Mouse (Mus musculus): Measurements from ENCODE around the gene Tmem184b. TPM values are rescaled to one million over a fixed set of nuclear protein-coding genes. Genes with fewer than 3 reads are reported as not detected.

Tmem184b gene
- 10 to 100 TPM; 42.0 to 47.5 TPM for total RNA-seq (2021)
- long read RNA-seq, experiment 1, transcript Tmem184b-201 (9 exons, 3,627 nt) = major isoform, 29 of 90 reads
- long read RNA-seq, experiment 1, transcript Tmem184b-204 (10 exons, 3,315 nt) = minor isoform, 24 of 90 reads
- long read RNA-seq, experiment 1, partial matches to known transcripts = 15 of 90 reads
- long read RNA-seq, experiment 1, other reads (novel, unspliced or antisense) = 22 of 90 reads
- long read RNA-seq, experiment 2, transcript Tmem184b-201 (9 exons, 3,627 nt) = minor isoform, 14 of 67 reads
- long read RNA-seq, experiment 2, transcript Tmem184b-204 (10 exons, 3,315 nt) = major isoform, 21 of 67 reads
- long read RNA-seq, experiment 2, partial matches to known transcripts = 8 of 67 reads
- long read RNA-seq, experiment 2, other reads (novel, unspliced or antisense) = 24 of 67 reads

DNA sequence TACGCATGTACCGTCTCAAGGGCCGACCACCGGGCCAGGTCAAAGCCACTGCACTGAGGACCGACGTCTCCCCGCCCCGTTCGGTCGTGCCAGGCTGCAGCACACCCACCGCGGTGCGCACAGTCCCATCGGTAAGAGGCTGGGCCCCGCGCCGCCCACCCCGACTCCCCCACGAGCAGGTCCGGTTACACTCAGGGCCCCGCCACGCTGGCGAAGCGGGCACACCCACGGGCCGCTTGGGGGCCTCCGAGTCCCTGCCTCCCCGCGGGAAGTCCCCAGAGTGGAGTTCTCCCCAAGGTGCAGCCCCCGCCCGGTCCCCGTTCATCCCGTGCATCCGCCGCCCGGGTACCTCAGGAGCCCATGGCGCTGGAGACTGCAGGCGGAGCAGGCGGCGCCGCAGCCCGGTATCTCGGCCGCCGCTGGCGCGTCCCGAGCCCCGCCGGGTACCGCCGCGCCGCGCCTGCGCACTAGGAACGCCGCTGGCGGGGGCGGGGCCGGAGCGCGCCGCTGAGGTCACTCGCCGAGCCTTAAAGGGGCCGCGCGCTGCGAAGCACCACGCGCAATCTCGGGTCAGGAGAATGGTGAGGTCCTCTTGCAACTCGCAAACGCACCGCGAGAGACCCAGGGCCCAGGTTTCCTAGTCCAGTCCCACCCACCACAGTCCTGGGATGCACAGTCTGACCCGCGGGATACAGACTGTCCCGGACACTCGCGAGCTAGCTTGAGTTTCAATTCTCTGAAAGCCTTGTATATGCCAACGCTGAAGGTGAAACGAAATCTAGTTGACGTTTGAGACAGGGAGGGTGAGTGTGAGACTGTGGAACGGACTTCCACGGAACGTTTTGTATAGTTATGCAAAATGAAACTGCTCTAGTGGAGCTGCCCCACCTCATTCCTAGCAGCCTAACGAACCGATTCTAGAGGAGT lies at the start of gene Tmem184b:
Gene Tmem184b (minus strand): TSS at position 734 of the 927 bp plus-strand sequence.
- peak; percentile 90 for DNase-seq

DNA sequence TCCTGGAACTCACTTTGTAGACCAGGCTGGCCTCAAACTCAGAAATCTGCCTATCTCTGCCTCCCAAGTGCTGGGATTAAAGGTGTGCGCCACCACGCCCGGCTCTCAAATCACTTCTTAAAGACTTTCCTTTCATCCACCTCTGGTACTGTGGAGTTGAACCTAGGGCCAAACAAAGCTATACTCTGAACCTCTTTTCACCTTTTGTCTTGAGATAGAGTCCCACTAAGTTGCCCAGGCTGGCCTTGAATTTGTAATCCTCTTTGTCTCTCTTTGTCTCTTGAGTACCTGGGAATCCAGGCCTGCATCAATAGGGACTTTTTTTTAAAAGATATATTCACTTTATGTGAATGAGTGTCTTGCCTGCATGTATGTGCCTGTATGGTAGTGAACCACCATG lies 44.7 kb upstream of the Tmem184b start:
- DNase-seq = no peak

DNA sequence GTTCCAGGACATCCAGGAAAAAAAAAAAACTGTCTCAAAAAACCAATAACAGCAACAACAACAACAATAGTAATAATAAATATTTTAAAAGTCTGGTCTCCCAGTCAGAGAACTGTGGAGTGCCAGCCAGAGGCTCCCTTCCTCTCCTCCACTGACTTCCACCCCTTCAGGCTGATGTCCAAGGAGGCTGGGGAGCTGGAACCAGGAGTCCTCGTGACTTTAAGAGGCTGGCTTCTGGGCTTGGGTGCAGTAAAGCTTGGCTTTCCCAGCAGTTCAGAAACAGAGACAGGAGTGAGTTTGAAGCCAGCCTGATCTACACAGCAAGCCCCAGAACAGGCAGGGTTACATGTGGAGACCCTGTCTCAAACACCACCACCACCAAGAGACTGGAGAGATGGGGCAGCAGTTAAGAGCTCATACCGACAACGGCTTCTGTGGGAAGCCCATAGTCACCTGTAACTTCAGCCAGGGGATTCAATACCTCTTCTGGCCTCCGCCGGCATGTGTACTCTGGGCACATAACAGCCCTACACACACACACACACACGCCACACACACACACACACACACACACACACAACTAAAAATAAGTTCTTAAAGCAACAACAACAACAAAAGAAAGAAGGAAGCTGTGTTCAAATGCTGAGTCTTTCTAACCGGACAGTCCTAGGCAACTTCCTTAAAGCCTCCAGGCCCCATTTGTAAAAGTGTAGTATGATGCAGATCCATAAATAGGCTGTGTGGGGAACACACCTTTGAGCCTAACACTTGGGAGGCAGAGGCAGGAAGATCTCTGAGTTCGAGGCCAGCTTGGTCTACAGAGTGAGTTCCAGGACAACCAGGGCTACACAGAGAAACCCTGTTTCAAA lies 42.7 kb upstream of the Tmem184b start:
- no peak for DNase-seq

DNA sequence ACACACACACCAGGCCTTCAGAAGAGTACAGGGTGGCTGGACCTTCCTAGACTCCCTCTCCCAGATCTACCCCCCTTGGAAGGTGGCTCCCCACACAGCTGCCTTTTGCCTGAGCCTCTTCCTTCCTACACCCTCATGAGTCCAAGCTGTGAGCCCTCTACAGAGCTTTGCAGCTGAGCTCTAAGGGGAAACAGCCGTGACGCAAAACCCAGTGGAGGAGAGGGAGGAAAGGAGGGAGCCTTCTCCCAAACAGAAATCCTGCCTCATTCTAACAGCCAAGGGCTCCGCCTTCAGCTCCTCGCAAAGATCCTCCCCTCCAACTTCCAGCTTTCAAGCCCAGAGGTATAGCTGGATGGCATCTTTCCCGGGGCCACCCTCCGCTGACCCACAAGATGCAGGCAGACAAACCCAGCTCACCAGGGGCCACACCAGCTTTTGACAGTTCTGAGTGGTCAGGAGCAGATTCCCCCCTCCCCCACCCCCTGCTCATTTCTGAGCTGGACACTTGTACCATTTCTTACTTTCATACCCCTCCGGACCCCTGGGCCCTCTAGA lies 40.6 kb upstream of the Tmem184b start:
- no peak for DNase-seq

DNA sequence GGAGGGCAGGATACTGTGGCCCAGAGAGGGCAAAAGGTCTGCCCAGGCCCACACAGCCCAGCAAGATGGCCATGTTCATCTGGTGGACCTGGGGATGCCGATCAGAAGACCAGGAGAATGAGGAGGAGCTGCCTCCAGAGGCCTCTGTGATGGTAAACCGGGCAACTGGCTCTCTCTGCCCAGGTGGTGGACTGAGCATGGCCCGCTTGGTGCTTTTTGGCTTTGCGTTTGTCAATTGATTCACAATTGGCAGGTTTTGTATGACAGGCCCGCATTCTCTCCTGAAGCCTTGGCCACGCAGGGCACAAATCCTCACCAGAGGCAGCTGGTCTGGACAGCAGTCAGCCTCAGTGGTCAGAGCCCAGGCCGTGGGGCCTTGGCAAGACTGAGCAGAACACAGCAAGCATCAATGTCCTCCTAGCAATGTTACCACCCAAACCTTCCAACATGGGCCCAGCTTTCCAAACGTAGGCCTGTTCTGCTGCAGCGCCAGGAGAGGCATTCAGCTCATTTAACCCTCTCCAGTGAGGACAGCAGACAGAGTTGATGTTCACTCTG lies 39.7 kb upstream of the Tmem184b start:
- no peak for DNase-seq

DNA sequence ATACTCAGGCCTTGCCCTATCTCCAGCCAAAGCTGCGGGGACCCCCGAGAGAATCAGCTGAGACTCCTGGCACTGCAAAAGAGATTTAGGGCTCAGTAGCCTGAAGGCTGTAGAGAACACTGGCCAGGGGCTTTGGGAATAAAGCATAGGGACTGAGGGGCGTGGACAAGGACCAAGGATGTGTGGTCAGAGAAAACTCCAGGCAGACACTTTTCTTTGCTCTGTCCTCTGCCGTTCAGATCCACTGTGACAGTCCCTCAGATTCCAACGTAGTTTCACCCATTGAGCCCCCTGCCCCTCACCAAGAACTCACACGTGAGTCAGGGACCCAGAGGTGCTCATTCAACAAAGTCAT lies 38.9 kb upstream of the Tmem184b start:
- DNase-seq = no peak

DNA sequence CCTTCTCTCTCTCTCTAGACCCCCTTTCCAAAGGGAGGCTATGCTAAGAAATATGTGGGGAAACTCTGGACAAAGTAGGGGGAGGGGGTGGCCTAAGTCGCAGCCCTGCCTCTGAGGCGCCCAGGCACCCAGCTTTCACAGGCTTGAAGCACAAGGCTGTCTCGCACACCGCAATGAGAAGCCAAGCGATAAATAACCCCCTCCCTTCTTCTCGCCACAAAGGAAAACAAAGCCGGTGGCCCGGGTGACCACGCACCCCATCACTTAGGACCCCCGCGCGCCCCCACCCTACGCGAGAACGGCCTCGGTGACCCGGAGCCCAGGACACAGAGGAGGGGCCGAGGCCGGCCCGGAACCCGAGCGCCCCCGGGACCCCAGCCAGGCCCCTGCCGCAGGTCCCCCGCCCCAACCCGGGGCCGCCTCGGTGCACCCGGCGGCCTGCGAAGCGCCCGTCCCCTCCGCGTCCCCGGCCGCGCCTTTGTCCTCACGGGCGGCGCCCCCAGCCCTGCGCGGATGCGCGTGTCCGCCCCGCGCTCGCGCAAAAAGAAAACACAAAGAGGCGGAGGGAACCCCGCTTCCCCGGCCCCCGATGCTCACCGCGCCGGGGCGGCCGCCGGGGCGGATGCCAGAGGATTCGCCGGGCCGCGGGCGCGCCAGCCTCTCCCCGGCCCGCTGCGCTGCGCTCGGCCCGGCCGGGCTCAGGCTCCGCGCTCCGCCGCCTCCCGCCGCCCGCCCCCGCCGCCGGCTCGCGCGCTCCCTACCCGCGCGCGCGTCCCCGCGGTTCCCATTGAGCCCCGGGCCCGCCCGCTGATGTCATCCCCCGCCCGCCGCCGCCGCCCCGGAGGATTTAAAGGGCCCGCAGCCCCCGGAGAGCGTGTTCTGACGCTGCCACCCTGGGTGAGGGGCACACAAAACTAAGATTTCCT lies 38.2 kb upstream of the Tmem184b start:
- DNase-seq = peak; percentile 88

DNA sequence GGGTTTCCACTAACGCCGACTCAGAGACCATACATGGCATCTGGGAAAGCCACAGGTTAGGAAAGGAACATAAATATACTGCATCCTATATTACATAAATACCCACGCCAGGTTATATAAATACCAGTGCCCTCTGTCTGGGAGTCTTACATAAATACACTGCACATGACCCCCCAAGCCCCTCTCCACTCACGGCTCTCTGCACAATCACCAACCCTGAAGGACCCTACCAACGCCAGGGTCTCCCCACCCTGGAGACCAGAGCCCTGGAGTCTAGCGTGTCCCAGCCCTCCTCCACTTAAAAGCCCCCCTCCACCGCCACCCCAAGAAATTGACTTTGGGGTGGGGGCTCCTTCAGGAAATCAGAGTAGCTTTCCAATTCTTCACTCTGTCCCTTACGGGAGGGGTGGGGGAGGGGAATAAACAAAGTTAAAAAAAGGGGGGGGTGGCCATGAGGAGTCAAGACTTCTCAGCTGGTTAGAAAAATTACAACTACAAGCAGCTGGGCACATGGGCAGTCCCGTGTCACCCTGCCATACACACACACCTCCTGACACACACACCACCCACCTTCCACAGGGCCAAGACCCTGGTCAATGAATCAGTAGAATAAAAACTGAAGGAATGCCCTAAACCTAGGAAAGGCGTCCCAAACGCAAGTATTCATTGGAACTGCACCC lies 37.4 kb upstream of the Tmem184b start:
- no peak for DNase-seq

DNA sequence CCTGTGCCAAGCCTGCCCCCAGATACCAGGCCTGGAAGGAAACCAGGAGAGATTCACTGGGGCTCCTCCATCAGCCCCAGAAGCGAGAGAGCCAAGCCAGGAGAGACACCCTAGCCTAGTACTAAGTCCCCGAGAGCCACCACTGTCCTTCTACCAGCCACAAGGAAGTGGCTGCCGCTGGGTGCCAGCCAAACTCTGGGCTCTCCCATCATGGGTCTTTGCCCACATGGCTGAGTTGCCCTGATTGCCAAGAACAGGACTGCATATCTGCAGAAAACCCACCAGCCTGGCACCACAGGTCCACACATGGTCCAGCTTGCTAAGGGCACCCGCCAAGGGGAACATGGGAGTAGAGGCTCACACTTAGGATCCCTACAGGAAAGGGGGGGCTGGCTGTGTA lies 36.9 kb upstream of the Tmem184b start:
- DNase-seq = peak; percentile 70

DNA sequence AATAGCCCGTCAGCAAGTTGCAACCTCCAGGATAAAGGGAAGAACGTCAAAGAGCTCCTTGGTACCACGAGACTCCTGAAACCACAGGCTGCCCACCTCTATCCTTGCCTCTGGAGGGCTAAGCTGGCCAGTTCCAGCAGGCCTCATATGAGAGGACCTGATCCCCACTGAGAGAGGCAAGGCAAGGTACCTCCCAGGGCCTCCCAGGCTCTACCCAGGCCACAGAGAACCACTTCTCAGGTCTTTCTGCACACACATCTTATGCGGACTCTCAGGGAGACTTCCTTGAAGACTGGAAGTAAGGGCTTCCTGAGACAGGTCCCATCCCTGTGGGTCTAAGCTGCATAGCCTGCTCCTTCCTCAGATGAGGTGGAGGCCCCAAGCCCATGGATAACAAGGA lies 36.0 kb upstream of the Tmem184b start:
- DNase-seq = no peak

DNA sequence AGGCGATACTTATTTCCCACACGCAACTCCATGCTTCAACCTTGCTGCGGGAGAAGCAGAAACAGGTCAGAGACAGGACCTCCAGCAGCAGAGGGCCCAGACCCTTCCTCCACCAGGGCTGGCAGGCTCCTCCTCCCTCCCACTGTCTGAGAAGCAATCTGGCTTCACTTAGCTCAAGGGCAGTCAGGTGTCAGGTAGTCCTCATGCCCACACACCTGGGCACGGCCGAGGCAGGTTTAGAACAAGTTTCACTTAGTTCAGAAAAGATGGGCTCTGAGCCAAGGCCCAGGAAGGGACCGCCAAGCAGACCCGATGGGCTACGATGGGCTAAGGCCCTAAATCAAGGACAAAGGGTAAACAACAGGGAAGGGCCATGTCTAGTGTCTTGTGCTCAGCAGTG lies 35.4 kb upstream of the Tmem184b start:
- no peak for DNase-seq

DNA sequence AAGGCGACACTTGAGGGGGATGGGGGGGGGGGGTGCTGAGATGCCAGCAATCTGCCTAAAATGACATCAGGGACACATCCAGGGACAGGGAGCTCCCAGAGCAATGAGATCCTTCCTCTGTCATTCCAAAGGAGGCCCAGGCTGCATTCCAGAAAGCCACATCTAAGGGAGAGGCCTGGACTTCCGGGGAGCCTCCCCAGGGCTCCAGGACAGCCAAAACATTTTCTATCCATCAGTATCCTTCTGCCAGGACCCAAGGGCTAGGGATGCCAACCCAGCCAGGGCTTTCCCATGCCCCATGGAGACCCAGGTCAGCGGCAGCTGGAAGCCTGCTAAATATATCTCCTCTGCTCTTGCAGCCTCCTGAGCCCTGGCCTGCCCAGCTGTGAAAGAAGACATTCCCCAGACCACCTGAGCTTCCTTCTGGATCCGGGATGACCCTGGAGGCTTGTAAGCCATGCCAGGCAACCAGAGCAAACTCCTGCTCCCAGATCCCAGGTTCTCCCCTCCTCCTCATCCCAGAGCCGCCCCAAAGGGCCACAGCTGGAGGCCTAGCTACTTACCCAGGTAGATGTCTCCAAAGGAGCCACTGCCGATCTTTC lies 34.9 kb upstream of the Tmem184b start:
- DNase-seq = no peak

DNA sequence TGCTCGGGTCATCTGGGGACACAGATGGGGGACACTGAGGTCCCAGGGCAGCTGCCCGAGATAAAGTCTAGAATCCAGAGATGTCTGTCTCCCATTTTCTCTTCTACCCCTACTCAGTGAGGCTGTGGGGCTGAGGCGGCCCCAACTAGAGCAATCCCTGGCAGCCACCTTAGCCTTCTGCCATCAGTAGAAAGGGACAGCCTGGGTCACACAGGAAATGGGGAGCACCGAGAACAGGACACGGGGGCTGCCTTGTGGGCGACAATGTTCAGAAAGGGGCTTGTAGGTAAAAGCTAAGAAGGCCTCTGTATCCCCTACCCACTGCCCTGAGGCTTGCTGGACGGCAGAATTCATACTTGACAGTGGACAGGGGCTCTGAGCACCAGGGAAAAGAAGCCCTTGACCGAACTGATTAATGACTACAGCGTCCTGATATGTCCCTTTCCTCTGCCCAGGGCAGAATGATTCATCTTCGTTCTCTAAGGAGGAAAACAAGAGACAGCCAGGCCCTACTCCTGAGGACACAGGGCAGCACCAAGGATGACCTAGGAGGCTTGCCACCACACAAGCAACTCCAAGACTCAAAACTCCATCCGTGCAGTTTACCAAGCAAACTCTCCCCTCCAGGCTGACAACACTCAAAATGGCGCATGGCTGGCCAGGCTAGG lies 34.3 kb upstream of the Tmem184b start:
- DNase-seq = no peak

DNA sequence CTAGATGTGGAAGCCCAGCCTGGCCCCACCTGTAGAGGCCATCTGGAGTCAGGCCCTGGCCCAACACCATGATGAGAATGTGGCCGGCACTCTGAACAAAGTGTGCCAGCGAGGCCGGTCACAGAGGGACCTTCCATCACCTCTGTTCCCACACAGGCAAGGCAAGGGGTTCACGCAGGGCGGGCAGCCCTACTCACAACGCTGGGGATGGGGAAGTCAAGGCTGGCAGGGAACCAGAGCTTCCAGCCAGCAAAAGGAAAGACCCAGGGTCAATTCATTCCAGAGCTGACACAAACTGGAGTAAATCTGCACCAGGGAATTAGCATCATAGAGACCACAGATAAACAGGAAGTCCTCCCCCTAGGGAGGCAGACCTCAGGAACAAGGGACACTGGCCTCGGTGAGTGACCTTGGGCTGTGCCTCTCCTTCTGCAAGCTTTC lies 33.1 kb upstream of the Tmem184b start:
- DNase-seq = no peak

DNA sequence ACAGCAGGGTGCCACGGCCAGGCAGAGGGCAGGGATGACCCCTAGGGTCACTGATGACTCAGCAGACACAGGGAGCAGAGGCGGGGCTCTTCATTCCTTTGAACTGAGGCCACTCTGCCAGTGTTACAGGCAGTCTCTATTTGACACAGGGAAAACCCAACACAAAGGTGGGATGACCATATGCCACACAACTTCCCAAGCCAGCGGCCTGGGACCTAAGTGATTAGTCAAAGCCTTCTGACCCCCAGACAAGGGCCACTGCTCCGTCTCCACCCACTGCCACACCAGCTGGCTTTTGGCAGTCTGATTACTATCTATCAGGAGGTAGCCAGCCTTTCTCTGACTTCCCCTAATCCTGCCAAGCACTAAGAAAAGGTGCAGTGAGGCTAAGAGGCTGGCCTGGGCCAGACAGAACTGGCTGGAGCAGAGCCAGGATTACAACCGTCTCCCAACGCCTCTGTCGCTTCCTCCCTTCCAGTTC lies 31.9 kb upstream of the Tmem184b start:
- no peak for DNase-seq

DNA sequence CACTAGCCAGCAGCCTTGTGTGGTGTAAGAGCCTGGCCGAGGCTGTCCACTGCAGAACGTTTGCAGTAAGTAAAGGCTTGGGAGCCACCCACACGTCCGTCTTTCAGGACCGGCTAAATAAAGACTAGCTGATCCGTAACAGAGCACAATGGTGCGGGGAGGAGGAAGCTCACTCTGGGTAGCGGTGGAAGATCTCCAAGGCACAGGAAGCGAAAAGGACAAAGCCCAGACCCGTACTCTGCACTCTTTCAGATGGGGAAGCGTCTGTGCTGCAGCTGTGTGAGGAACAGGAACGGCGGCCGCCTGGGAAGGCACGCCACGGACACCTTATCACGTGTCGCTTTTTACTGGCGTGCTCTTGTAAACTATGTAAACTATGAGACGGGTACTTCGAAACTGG lies 29.5 kb upstream of the Tmem184b start:
- DNase-seq = no peak

DNA sequence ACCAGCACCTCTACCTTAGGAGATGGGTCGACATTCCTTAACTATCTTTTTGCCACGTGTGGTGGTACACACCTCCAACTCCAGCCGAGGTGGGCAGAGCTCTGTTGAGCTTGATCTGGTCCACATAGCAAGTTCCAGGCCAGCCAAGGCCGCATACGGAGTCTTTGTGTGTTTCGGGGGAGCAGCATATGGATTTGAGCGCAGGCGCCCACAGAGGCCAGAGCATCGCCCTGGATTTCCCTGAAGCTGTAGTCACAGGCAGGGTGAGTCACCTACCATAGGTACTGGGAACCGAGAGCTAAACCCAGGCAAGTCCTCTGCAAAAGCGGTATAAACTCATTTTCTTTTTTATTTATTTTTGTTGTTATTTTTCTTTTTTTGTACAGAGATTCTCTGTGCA lies 29.0 kb upstream of the Tmem184b start:
- DNase-seq = no peak

DNA sequence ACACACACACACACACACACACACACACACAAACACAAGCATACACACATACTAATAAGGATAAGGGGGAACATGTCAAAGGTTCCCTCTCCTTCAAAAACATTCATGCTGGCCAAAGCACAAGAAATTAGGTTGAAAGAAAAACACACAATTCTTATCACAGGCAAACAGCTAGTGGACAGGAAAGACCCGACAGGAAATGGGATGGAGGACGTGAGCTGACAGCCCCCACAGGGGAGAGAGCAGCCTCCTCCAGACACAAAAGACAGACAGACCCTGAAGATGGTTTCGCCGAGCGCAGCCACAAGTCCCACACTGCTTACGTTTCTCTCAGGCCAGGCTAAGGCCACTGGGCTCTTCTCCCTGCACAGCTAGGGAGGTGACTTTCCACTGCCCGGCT lies 28.6 kb upstream of the Tmem184b start:
- DNase-seq = no peak
